Comparison of ENCODE assay signal across 16 mouse cellular contexts in the genomic region with DNA sequence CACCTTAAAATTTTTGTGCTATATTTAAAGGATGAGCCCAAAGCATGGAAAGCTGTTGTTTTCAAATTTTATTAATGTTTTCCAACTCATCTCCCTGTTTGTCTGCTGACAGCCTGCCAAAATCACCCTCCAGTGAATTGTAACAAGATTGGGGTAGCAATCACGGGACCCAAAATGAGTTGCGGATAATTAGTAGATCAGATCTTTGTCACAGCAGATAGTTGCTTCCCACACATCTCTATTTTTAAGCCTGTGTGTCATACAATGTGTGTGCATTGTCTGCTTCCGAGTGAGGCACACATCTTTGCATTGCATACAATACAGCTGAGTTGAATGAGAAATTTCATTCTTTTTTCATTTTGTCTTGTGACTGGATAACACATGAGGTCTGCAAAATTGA.
DNase-seq lines count a peak whose midpoint lies in the region; ATAC-seq and TF ChIP-seq lines count a peak whose summit lies in the region.
"Had no signal": no experiment of that assay in that cellular context is flagged by ENCODE, and none has a peak within 500 bp of the region (broad histone marks: within the 10 kb centered on the region; RNA-seq: fewer than 3 reads in every experiment).

No protein-coding gene starts in this region.

- no peak overlapping the region for H3K9ac ChIP-seq in midbrain, postnatal 0 days (replicated peaks; ENCODE audit: low read length, poor library complexity, severe bottlenecking)
- no peak overlapping the region for H3K9ac ChIP-seq in midbrain, embryonic 11.5 days (ENCODE audit: low read length)
- H3K9ac ChIP-seq: heart, embryonic 15.5 days; liver, embryonic 13.5 days; neural tube, embryonic 15.5 days had no signal

- DNase-seq in midbrain, postnatal 0 days (ENCODE audit: low spot score) = peak; percentile 6
- no peak for DNase-seq in midbrain, embryonic 11.5 days (ENCODE audit: low spot score, missing footprints)
- peak; percentile 9 to 40 for DNase-seq in layer of hippocampus, postnatal 10 days (ENCODE audit: low spot score in 2 of 2)
- DNase-seq in left cerebral cortex, postnatal 25 days (ENCODE audit: low spot score in 2 of 2) = peak; percentile 18 to 58
- no peak for DNase-seq in cerebellum, postnatal 4 days (ENCODE audit: low spot score in 2 of 2)
- no peak for DNase-seq in lung, postnatal 14 days
- no peak for DNase-seq in kidney, postnatal 14 days
- DNase-seq: adrenal gland, adult 8-10 months; cerebellum, adult 9-11 months; liver, embryonic 13.5 days; lung, postnatal 10 days had no signal

- H3K4me3 ChIP-seq in midbrain, postnatal 0 days (ENCODE audit: low read depth, low read length) = no peak overlapping the region
- H3K4me3 ChIP-seq in midbrain, embryonic 11.5 days (ENCODE audit: low read depth, low read length) = no peak overlapping the region
- H3K4me3 ChIP-seq: heart, embryonic 15.5 days; liver, embryonic 13.5 days; neural tube, embryonic 15.5 days had no signal

- no peak for ATAC-seq in midbrain, postnatal 0 days (ENCODE audit: low FRiP score)
- ATAC-seq in midbrain, embryonic 11.5 days (ENCODE audit: low FRiP score) = no peak
- ATAC-seq: forebrain, embryonic 14.5 days; intestine, embryonic 16.5 days had no signal

- no peak for TF ChIP-seq CTCF in midbrain, postnatal 0 days (IDR thresholded peaks at IDR 0.05)

- no peak overlapping the region for H3K4me2 ChIP-seq in midbrain, postnatal 0 days (ENCODE audit: low read depth, low read length, poor library complexity, severe bottlenecking)
- no peak overlapping the region for H3K4me2 ChIP-seq in midbrain, embryonic 11.5 days
- H3K4me2 ChIP-seq: heart, embryonic 15.5 days; liver, embryonic 13.5 days; neural tube, embryonic 15.5 days had no signal

- no peaks in the 10 kb centered on the region for H3K4me1 ChIP-seq in midbrain, postnatal 0 days (ENCODE audit: insufficient read depth, low read length)
- no peaks in the 10 kb centered on the region for H3K4me1 ChIP-seq in midbrain, embryonic 11.5 days (ENCODE audit: control insufficient read depth, insufficient read depth, low read length)
- H3K4me1 ChIP-seq: heart, embryonic 15.5 days; liver, embryonic 13.5 days; neural tube, embryonic 15.5 days had no signal

- H3K27ac ChIP-seq in midbrain, postnatal 0 days (ENCODE audit: low read depth, low read length) = no peak overlapping the region
- H3K27ac ChIP-seq in midbrain, embryonic 11.5 days (ENCODE audit: low read depth, low read length) = no peak overlapping the region
- H3K27ac ChIP-seq: heart, embryonic 15.5 days; liver, embryonic 13.5 days; neural tube, embryonic 15.5 days had no signal

- 52% methylated on average over 3 of the region's 3 CpGs for WGBS in midbrain, postnatal 0 days
- 73% methylated on average over 3 of the region's 3 CpGs for WGBS in midbrain, embryonic 11.5 days

- no peaks in the 10 kb centered on the region for H3K36me3 ChIP-seq in midbrain, postnatal 0 days (ENCODE audit: insufficient read depth, low read length)
- no peaks in the 10 kb centered on the region for H3K36me3 ChIP-seq in midbrain, embryonic 11.5 days (ENCODE audit: control insufficient read depth, insufficient read depth, low read length)
- H3K36me3 ChIP-seq: G1E; heart, embryonic 15.5 days; liver, embryonic 13.5 days; neural tube, embryonic 15.5 days had no signal

- H3K9me3 ChIP-seq in midbrain, postnatal 0 days (ENCODE audit: low read length) = no peaks in the 10 kb centered on the region
- H3K9me3 ChIP-seq in midbrain, embryonic 11.5 days (ENCODE audit: control insufficient read depth, low read length) = no peaks in the 10 kb centered on the region
- H3K9me3 ChIP-seq: G1E; heart, embryonic 15.5 days; liver, embryonic 13.5 days; neural tube, embryonic 15.5 days had no signal

- intact Hi-C loops in left cerebral cortex, postnatal 25 days (cut with DNase I) = loop anchor here (10.0 kb wide), 1 partner anchor 293 kb away; no protein-coding TSS in a partner anchor

- no peaks in the 10 kb centered on the region for H3K27me3 ChIP-seq in midbrain, postnatal 0 days (ENCODE audit: insufficient read depth, low read length)
- H3K27me3 ChIP-seq in midbrain, embryonic 11.5 days (ENCODE audit: control insufficient read depth, insufficient read depth, low read length) = no peaks in the 10 kb centered on the region
- H3K27me3 ChIP-seq: heart, embryonic 15.5 days; liver, embryonic 13.5 days; neural tube, embryonic 15.5 days had no signal

Comparison
In these comparisons a context has a peak if more than half of its experiments do, and no peak if none do; other contexts are left out.
1. DNase-seq: peak in midbrain, postnatal 0 days (single experiment), layer of hippocampus, postnatal 10 days (2 of 2) and left cerebral cortex, postnatal 25 days (2 of 2); none in midbrain, embryonic 11.5 days (single experiment), cerebellum, postnatal 4 days (0 of 2), lung, postnatal 14 days (single experiment) and kidney, postnatal 14 days (single experiment).